In genomic region chr7:114087986-114088385, GRCm38 (mm10) we compare ENCODE assay signal across 11 mouse cellular contexts. TPM values are rescaled to one million over a fixed set of nuclear protein-coding genes. Genes with fewer than 3 reads are reported as not detected.
DNase-seq lines count a peak whose midpoint lies in the region; ATAC-seq and TF ChIP-seq lines count a peak whose summit lies in the region.
"Had no signal": no experiment of that assay in that cellular context is flagged by ENCODE, and none has a peak within 500 bp of the region (broad histone marks: within the 10 kb centered on the region; RNA-seq: fewer than 3 reads in every experiment).

No protein-coding gene starts in this region.

- no peak overlapping the region for H3K4me3 ChIP-seq in forebrain, embryonic 11.5 days (ENCODE audit: low read depth, low read length)
- H3K4me3 ChIP-seq in forebrain, postnatal 0 days (ENCODE audit: low read depth, low read length) = no peak overlapping the region
- H3K4me3 ChIP-seq in midbrain, embryonic 11.5 days (ENCODE audit: low read depth, low read length) = no peak overlapping the region
- no peak overlapping the region for H3K4me3 ChIP-seq in midbrain, postnatal 0 days (ENCODE audit: low read depth, low read length)
- H3K4me3 ChIP-seq: heart, embryonic 15.5 days had no signal

- no peaks in the 10 kb centered on the region for H3K9me3 ChIP-seq in forebrain, embryonic 11.5 days (ENCODE audit: control insufficient read depth, low read length)
- H3K9me3 ChIP-seq in forebrain, postnatal 0 days (ENCODE audit: low read length) = no peaks in the 10 kb centered on the region
- H3K9me3 ChIP-seq in midbrain, embryonic 11.5 days (ENCODE audit: control insufficient read depth, low read length) = no peaks in the 10 kb centered on the region
- H3K9me3 ChIP-seq in midbrain, postnatal 0 days (ENCODE audit: low read length) = no peaks in the 10 kb centered on the region
- H3K9me3 ChIP-seq: heart, embryonic 15.5 days had no signal

- DNase-seq in forebrain, embryonic 11.5 days (ENCODE audit: low spot score) = peak; percentile 55
- no peak for DNase-seq in forebrain, postnatal 0 days
- DNase-seq in midbrain, embryonic 11.5 days (ENCODE audit: low spot score, missing footprints) = peak; percentile 89
- no peak for DNase-seq in midbrain, postnatal 0 days (ENCODE audit: low spot score)
- peak; percentile 59 for DNase-seq in thymus, postnatal 4 days
- no peak for DNase-seq in testis, postnatal 14 days (ENCODE audit: low spot score)
- DNase-seq in frontal cortex, adult 2 months (ENCODE audit: extremely low spot score in 1 of 2, low spot score in 1 of 2) = no peak
- DNase-seq: adrenal gland, adult 8-10 months had no signal

- peak overlapping the region; percentile 16; the same call in 1 of the 2 replicates for H3K4me2 ChIP-seq in forebrain, embryonic 11.5 days (ENCODE audit: low read depth, low read length, severe bottlenecking)
- H3K4me2 ChIP-seq in forebrain, postnatal 0 days (ENCODE audit: low read depth) = no peak overlapping the region
- H3K4me2 ChIP-seq in midbrain, embryonic 11.5 days = no peak overlapping the region
- H3K4me2 ChIP-seq in midbrain, postnatal 0 days (ENCODE audit: low read depth, low read length, poor library complexity, severe bottlenecking) = no peak overlapping the region
- H3K4me2 ChIP-seq: heart, embryonic 15.5 days had no signal

- H3K9ac ChIP-seq in forebrain, embryonic 11.5 days (ENCODE audit: low read length) = no peak overlapping the region
- H3K9ac ChIP-seq in forebrain, postnatal 0 days = no peak overlapping the region
- no peak overlapping the region for H3K9ac ChIP-seq in midbrain, embryonic 11.5 days (ENCODE audit: low read length)
- H3K9ac ChIP-seq in midbrain, postnatal 0 days (replicated peaks; ENCODE audit: low read length, poor library complexity, severe bottlenecking) = no peak overlapping the region
- H3K9ac ChIP-seq: heart, embryonic 15.5 days had no signal

- no peak for ATAC-seq in forebrain, embryonic 11.5 days (replicated peaks; ENCODE audit: low FRiP score)
- no peak for ATAC-seq in forebrain, postnatal 0 days
- 0 out of 2 replicates have a peak, but pooled peaks have one; percentile 33 for ATAC-seq in midbrain, embryonic 11.5 days (ENCODE audit: low FRiP score)
- ATAC-seq in midbrain, postnatal 0 days (ENCODE audit: low FRiP score) = no peak
- 0 out of 2 replicates have a peak, but pooled peaks have one; percentile 24 for ATAC-seq in monocyte, adult 5-6 weeks (replicated peaks; ENCODE audit: insufficient number of reproducible peaks, low FRiP score, low TSS enrichment, poor library complexity, severe bottlenecking)

- no peak for TF ChIP-seq CTCF in forebrain, postnatal 0 days (IDR thresholded peaks at IDR 0.05; ENCODE audit: low read depth)
- TF ChIP-seq CTCF in midbrain, postnatal 0 days (IDR thresholded peaks at IDR 0.05) = no peak

- no peaks in the 10 kb centered on the region for H3K27me3 ChIP-seq in forebrain, embryonic 11.5 days (ENCODE audit: control insufficient read depth, insufficient read depth, low read length)
- H3K27me3 ChIP-seq in forebrain, postnatal 0 days (ENCODE audit: insufficient read depth, low read length) = no peaks in the 10 kb centered on the region
- no peaks in the 10 kb centered on the region for H3K27me3 ChIP-seq in midbrain, embryonic 11.5 days (ENCODE audit: control insufficient read depth, insufficient read depth, low read length)
- H3K27me3 ChIP-seq in midbrain, postnatal 0 days (ENCODE audit: insufficient read depth, low read length) = no peaks in the 10 kb centered on the region
- H3K27me3 ChIP-seq: heart, embryonic 15.5 days had no signal

- peaks cover 13% of the 10 kb centered on the region for H3K4me1 ChIP-seq in forebrain, embryonic 11.5 days (replicated peaks; ENCODE audit: control insufficient read depth, insufficient read depth, low read length)
- peaks cover 4% of the 10 kb centered on the region; the same call in 1 of the 2 replicates for H3K4me1 ChIP-seq in forebrain, postnatal 0 days (ENCODE audit: insufficient read depth)
- peaks cover 13% of the 10 kb centered on the region for H3K4me1 ChIP-seq in midbrain, embryonic 11.5 days (ENCODE audit: control insufficient read depth, insufficient read depth, low read length)
- peaks cover 3% of the 10 kb centered on the region; the same call in 1 of the 2 replicates for H3K4me1 ChIP-seq in midbrain, postnatal 0 days (ENCODE audit: insufficient read depth, low read length)

- no peaks in the 10 kb centered on the region for H3K36me3 ChIP-seq in forebrain, embryonic 11.5 days (ENCODE audit: control insufficient read depth, insufficient read depth, low read length)
- H3K36me3 ChIP-seq in forebrain, postnatal 0 days (ENCODE audit: insufficient read depth) = no peaks in the 10 kb centered on the region
- H3K36me3 ChIP-seq in midbrain, embryonic 11.5 days (ENCODE audit: control insufficient read depth, insufficient read depth, low read length) = no peaks in the 10 kb centered on the region
- H3K36me3 ChIP-seq in midbrain, postnatal 0 days (ENCODE audit: insufficient read depth, low read length) = no peaks in the 10 kb centered on the region
- H3K36me3 ChIP-seq: heart, embryonic 15.5 days had no signal

- 9% methylated on average over 11 of the region's 11 CpGs for WGBS in forebrain, embryonic 11.5 days
- 10% methylated on average over 11 of the region's 11 CpGs for WGBS in forebrain, postnatal 0 days
- WGBS in midbrain, embryonic 11.5 days = 13% methylated on average over 11 of the region's 11 CpGs
- 14% methylated on average over 11 of the region's 11 CpGs for WGBS in midbrain, postnatal 0 days

- no peak overlapping the region for H3K27ac ChIP-seq in forebrain, embryonic 11.5 days (ENCODE audit: low read depth, low read length)
- H3K27ac ChIP-seq in forebrain, postnatal 0 days (ENCODE audit: low read depth, low read length) = no peak overlapping the region
- H3K27ac ChIP-seq in midbrain, embryonic 11.5 days (ENCODE audit: low read depth, low read length) = no peak overlapping the region
- H3K27ac ChIP-seq in midbrain, postnatal 0 days (ENCODE audit: low read depth, low read length) = no peak overlapping the region
- H3K27ac ChIP-seq: heart, embryonic 15.5 days; macrophage had no signal

RNA-seq across cellular contexts. Expression of gene Rras2, which starts 29.6 kb away (rescaled TPM):
- polyA plus RNA-seq in forebrain, embryonic 11.5 days (2014; fragmentation: Nextera tagmentation; extraction: Ambion mirVana) = 25.6 and 26.6 TPM in 2 replicates
- 56.6 and 69.6 TPM in 2 replicates for total RNA-seq in forebrain, postnatal 0 days (2014; rRNA removed)
- polyA plus RNA-seq in forebrain, postnatal 0 days (2015; fragmentation: Nextera tagmentation; extraction: Ambion mirVana) = 34.4 and 35.0 TPM in 2 replicates
- 26.7 and 30.7 TPM in 2 replicates for polyA plus RNA-seq in midbrain, embryonic 11.5 days (2014; fragmentation: Nextera tagmentation; extraction: Ambion mirVana)
- total RNA-seq in midbrain, postnatal 0 days (2014; rRNA removed) = 41.3 and 58.7 TPM in 2 replicates
- 21.4 and 22.5 TPM in 2 replicates for polyA plus RNA-seq in midbrain, postnatal 0 days (2015; fragmentation: Nextera tagmentation; extraction: Ambion mirVana)
- 17.4 to 51.9 TPM (median 23.4 TPM) in 3 replicates for total RNA-seq in monocyte, adult 5-6 weeks (2017)
- 19.0 and 19.6 TPM in 2 replicates for polyA plus RNA-seq in frontal cortex, adult 2 months (2012; rRNA removed)

Comparison
In these comparisons a context has a peak if more than half of its experiments do, and no peak if none do; other contexts are left out.
1. ATAC-seq: peak in midbrain, embryonic 11.5 days (single experiment) and monocyte, adult 5-6 weeks (single experiment); none in forebrain, embryonic 11.5 days (single experiment), forebrain, postnatal 0 days (single experiment) and midbrain, postnatal 0 days (single experiment).
2. DNase-seq: peak in forebrain, embryonic 11.5 days (single experiment), midbrain, embryonic 11.5 days (single experiment) and thymus, postnatal 4 days (single experiment); none in forebrain, postnatal 0 days (single experiment), midbrain, postnatal 0 days (single experiment), testis, postnatal 14 days (single experiment) and frontal cortex, adult 2 months (0 of 2).